Mouse (Mus musculus) layer of hippocampus, adult 18-20 months (tissue): ENCODE measurements around the gene Lepr. TPM values are rescaled to one million over a fixed set of nuclear protein-coding genes. Genes with fewer than 3 reads are reported as not detected.

ENCODE experiments used
- DNase-seq, 2 experiments: peaks; one replicate each; pipeline ENCODE4 v3.0.0; 2022; ENCODE audit warnings: low spot score in 2 of 2
- long read RNA-seq: library from polyadenylated mRNA; stranded (forward); transcript quantifications from one replicate; pipeline ENCODE4 v2.0.0, GENCODE M21; 2021
- total RNA-seq, 2 experiments: library from RNA; stranded (reverse); gene quantifications; 2 replicates each; pipeline ENCODE4 v1.2.3; 2021

Lepr gene
- 1 to 10 TPM; 1.7 to 2.4 TPM for total RNA-seq
- long read RNA-seq = 0 reads

- DNase-seq = no peak
Observed at GRCm38 (mm10) chr4:101717367-101718121, at the start of gene Lepr. Gene Lepr (plus strand): TSS chr4:101717404.

- no peak for DNase-seq
Observed at GRCm38 (mm10) chr4:101669161-101669560, 48.0 kb upstream of the Lepr start.

GRCm38 (mm10) chr4:101669811-101670210 is 47.4 kb upstream of the Lepr start:
- DNase-seq = no peak

- no peak for DNase-seq
Observed at GRCm38 (mm10) chr4:101674790-101675189, 42.4 kb upstream of the Lepr start.

GRCm38 (mm10) chr4:101675726-101676125 is 41.5 kb upstream of the Lepr start:
- DNase-seq = no peak

- DNase-seq = no peak
Observed at GRCm38 (mm10) chr4:101682620-101683019, 34.6 kb upstream of the Lepr start.

GRCm38 (mm10) chr4:101683086-101683485 is 34.1 kb upstream of the Lepr start:
- no peak for DNase-seq

GRCm38 (mm10) chr4:101684821-101685220 is 32.4 kb upstream of the Lepr start:
- no peak for DNase-seq

GRCm38 (mm10) chr4:101686227-101686810 is 30.9 kb upstream of the Lepr start:
- DNase-seq = no peak

- DNase-seq = no peak
Observed at GRCm38 (mm10) chr4:101689241-101689640, 28.0 kb upstream of the Lepr start.

GRCm38 (mm10) chr4:101689645-101690044 is 27.6 kb upstream of the Lepr start:
- DNase-seq = no peak

- DNase-seq = peak; percentile 57 to 75
Observed at GRCm38 (mm10) chr4:101692892-101693291, 24.3 kb upstream of the Lepr start.

GRCm38 (mm10) chr4:101694529-101694928 is 22.7 kb upstream of the Lepr start:
- no peak for DNase-seq

- DNase-seq = no peak
Observed at GRCm38 (mm10) chr4:101697236-101697635, 20.0 kb upstream of the Lepr start.

- DNase-seq = no peak
Observed at GRCm38 (mm10) chr4:101699423-101699822, 17.8 kb upstream of the Lepr start.

GRCm38 (mm10) chr4:101700892-101701640 is 16.1 kb upstream of the Lepr start:
- DNase-seq = no peak

- no peak for DNase-seq
Observed at GRCm38 (mm10) chr4:101705325-101705724, 11.9 kb upstream of the Lepr start.

- DNase-seq = no peak
Observed at GRCm38 (mm10) chr4:101707234-101707633, 10.0 kb upstream of the Lepr start.

- no peak for DNase-seq
Observed at GRCm38 (mm10) chr4:101707953-101708352, 9.3 kb upstream of the Lepr start.

- DNase-seq = no peak
Observed at GRCm38 (mm10) chr4:101710361-101710760, 6.8 kb upstream of the Lepr start.

- no peak for DNase-seq
Observed at GRCm38 (mm10) chr4:101711100-101711499, 6.1 kb upstream of the Lepr start.

- no peak for DNase-seq
Observed at GRCm38 (mm10) chr4:101712563-101712962, 4.6 kb upstream of the Lepr start.
